Mouse (Mus musculus) myocyte (in vitro differentiated cells): ENCODE results near the gene Cd72.

Experiments
- CEBPB ChIP-seq: IDR thresholded peaks from 2 replicates; pipeline ENCODE4 v1.6.1; 2011; ENCODE audit warnings: mild to moderate bottlenecking, moderate library complexity; ENCODE audit not compliant: poor library complexity, insufficient read depth, severe bottlenecking
- MAX ChIP-seq: IDR thresholded peaks from one replicate; pipeline ENCODE4 v1.6.1; 2011; ENCODE audit warnings: low read depth, mild to moderate bottlenecking, control low read depth
- MYOD1 ChIP-seq, 3 experiments: IDR thresholded peaks; one replicate each; pipeline ENCODE4 v1.6.1; 2011; ENCODE audit warnings: control low read depth in 2 of 3, low read depth in 2 of 3, mild to moderate bottlenecking in 2 of 3, moderate library complexity in 1 of 3; ENCODE audit not compliant: insufficient read length in 2 of 3, control insufficient read depth in 1 of 3
- POLR2A ChIP-seq: IDR thresholded peaks from one replicate; pipeline ENCODE4 v1.6.1; 2011; ENCODE audit warnings: low read depth, mild to moderate bottlenecking, control low read depth, moderate library complexity; ENCODE audit not compliant: insufficient read length
- USF1 ChIP-seq: IDR thresholded peaks from one replicate; pipeline ENCODE4 v1.6.1; 2011; ENCODE audit warnings: low read depth, mild to moderate bottlenecking, control low read depth, moderate library complexity

DNA sequence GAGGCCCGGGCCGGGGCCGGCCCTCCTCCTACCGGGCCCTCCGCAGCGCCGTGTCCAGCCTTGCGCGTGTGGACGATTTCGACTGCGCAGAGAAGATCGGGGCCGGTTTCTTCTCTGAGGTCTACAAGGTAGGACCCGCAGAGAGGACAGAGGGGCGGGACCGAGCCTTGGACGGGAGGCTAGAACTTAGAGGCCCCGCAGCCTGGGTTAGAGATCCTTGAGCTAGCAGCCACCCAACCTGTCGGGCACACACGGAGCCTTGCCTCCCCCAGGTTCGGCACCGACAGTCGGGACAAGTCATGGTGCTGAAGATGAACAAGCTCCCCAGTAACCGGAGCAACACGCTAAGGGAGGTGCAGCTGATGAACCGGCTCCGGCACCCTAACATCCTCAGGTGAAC lies 10.9 kb downstream of the Cd72 start:
- no peak for TF ChIP-seq POLR2A
- no peak for TF ChIP-seq USF1
- TF ChIP-seq MYOD1 (IDR thresholded peaks at IDR 0.05; ENCODE audit: control insufficient read depth in 1 of 3, insufficient read length in 2 of 3, low read depth in 2 of 3) = no peak
- no peak for TF ChIP-seq MAX
- TF ChIP-seq CEBPB = no peak
